Mouse (Mus musculus) erythroblast, adult 5-6 weeks (primary cell): Measurements from ENCODE around the gene Eif3c. TPM values are rescaled to one million over a fixed set of nuclear protein-coding genes. Genes with fewer than 3 reads are reported as not detected.
A peak's percentile ranks its signal among the peaks of the same experiment; 100 is the strongest.

Experiments used
- ATAC-seq: replicated peaks from 2 replicates; pipeline ENCODE4 v1.8.0; 2016; ENCODE audit warnings: moderate number of reproducible peaks, mild to moderate bottlenecking, moderate TSS enrichment, inconsistent platforms; ENCODE audit not compliant: poor library complexity, low FRiP score, severe bottlenecking
- total RNA-seq, 2 experiments: library from RNA; stranded (forward) in 1 of 2; stranded (reverse) in 1 of 2; fragments of 150-400 nt in 1 of 2; fragments of 200-764, 138-1000 nt in 1 of 2; gene quantifications; 2 replicates each; pipeline versions ENCODE4 v1.2.3 to v1.2.4; 2015 to 2017; ENCODE audit warnings: low replicate concordance in 2 of 2

Gene Eif3c
- total RNA-seq, 2 experiments from 2014 or later: 44.2 to 79.4 TPM

DNA sequence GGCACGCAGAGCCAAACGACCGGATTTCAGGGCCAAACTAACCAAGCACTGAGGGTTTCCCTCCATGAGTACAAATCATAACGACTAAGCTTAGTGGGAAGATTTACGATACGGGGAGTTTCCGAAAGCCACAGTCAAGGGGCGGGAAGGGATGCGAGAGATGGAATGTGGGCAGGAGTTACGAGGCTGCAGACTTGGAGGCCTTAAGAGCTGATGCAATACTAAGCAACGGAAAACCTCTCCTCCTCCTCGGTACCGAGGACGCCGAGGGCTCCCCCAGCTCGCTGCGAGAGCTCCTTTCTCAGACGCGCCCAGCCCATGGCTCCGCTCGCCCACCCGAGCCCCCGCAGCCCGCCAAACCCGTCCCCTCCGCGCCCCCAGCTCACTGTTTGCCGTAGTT, 518 bp downstream of the Eif3c start:
- peak; percentile 62 for ATAC-seq

DNA sequence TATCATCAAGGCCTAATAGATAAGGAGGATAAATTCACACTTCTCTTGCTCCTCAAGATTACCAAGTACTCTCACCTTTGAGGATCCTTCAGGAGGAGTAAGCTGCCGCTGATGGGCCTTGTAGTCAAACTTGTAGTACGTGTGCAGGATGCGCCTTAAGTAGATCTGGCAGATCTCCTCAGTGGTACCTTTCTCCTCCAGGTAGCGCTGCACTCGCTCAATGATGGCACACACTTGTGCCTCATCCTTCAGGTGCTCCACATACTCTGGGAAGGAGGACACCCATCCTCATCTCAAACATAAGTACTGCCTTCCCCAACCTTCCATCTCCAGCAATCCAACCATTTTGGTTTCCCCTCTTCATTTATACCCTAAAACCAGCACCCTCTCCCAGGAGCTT, 9.6 kb downstream of the Eif3c start:
- ATAC-seq: no peak

DNA sequence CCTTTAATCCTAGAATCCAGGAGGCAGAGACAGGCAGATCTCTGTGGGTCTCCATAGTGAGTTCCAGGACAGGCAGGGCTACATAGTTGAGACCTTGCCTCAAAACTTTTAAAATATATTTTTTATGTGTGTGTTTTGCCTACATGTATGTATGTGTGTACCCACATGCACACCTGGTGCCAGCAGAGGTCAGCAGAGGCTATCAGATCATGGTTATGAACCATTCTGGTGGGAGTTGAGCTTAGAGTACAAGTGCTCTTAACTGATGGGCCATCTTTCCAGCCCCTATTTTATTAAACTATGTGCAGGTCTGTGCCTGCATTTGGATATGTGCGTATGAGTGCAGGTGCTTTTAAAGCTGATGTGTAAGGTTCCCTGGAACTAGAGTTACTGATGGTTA, 11.4 kb downstream of the Eif3c start:
- no peak for ATAC-seq

- ATAC-seq: no peak
Observed at GRCm38 (mm10) chr7:126545631-126546030, 20.6 kb downstream of the Eif3c start.

DNA sequence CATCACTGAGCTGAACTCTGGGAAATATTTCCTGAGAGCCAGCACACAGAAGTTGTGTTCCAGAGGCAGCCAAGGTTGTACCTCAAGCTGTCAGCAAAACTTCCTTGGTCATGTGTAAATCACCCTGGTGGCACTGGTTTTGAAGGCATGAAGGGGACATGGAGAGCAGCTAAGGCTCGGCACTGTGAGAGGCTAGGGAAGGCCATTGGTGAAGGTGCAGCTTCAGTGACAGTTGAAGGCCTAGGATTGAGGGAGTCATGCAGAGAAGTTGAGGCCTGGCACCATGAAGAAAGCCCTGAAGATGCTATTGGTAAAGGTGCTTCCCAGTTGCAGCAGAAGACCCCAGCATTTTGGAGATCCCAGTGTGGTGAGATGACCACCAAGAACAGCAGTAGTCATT, 24.6 kb downstream of the Eif3c start:
- no peak for ATAC-seq

- ATAC-seq: 0 out of 2 replicates have a peak, but pooled peaks have one; percentile 52
Observed at GRCm38 (mm10) chr7:126537820-126538585, 28.2 kb downstream of the Eif3c start.

- ATAC-seq: no peak
Observed at GRCm38 (mm10) chr7:126536466-126536865, 29.7 kb downstream of the Eif3c start.

- no peak for ATAC-seq
Observed at GRCm38 (mm10) chr7:126535766-126536165, 30.4 kb downstream of the Eif3c start.

DNA sequence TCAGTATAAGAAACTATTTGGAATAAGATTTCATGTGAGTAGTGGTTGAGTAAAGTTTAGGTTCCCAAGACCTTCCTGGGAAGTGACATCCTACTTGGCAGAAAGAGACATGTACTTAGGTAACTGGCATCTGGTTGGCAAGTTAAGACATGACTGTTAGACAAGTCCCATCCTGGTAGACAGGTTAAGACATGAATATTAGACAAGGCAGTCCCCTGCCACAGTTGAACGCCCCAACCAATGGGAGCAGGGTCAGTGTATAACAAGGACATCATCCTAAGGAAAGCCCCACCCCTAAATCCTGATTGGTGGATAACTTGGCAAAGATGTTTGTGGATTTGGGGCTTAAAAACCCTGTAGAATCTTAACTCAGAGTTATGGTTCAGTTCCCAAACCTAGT, 32.8 kb downstream of the Eif3c start:
- no peak for ATAC-seq

DNA sequence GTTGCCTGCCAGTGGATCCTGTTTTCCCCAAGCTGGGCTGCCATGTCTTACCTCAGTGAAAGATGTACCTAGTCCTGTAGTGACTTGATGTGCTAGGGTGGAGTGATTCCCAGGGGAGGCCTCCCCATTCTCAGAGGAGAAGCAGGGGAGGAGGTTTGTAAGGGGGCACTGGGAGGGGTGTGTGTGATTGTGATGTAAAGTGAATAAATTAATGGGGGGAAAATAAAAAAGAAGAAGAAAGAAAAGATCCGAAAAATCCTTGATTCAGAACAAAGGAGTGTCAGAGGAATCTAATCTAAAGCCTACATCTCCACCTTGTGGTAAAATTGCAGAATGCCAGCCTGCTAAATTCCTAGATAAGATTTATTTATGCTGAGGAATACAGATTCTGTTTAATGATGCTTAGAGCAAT, 38.0 kb downstream of the Eif3c start:
- no peak for ATAC-seq

DNA sequence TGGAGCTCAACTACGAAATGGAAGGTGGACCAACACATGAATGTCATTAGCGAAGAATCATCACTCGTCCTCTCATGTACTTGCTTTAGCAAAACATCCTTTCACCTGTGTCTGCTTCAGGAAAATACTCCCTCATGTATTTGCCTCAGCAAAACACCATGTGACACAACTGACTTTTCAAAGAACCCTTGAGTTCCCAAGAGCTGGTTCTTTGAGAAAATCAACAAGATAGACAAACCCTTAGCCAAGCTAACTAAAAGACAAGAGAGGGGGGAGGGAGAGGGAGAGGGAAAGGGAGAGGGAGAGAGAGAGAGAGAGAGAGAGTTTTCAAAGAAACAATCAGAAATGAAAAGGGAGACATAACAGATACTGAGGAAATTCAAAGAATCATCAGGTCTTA, 42.9 kb downstream of the Eif3c start:
- ATAC-seq: no peak

DNA sequence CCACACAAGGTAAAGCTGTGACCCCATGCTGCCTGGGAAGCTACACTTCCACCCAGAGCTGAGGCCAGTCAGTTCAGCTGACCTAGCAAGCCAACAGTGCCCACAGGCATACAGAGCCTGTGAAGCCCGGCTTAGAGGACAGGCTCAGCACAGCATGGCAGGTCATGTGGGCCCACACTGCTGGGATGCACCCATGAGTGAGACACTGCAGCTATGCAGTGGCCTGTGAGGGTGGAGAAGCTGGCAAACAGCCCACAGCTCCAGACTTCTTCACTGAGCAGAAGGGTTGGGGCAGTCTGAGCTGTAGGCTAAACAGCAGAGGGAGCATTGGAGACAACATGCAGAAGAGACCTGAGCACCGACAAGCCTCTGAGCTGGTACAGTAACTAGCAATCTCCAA, 46.7 kb downstream of the Eif3c start:
- ATAC-seq: no peak

- ATAC-seq: no peak
Observed at GRCm38 (mm10) chr7:126518261-126518941, 47.8 kb downstream of the Eif3c start.

DNA sequence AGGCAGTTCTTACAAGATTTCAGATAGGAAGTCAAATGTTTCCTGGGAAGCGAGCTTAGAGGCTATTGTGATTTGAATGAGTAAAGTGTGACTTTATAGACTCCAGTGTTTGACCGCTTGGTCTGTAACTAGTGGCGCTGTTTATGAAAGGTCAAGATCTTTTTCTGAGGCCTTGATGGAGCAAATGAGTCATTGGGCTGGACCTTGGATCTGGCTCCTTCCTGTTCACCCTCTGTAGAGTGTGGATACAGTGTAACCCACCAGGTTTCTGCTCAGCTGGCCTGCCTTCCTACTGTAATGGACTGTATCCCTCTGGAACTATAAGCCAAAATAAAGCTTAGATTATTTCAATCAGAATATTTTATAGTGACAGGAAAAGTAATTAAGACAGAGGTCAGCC, 54.9 kb downstream of the Eif3c start:
- no peak for ATAC-seq

GRCm38 (mm10) chr7:126507126-126507778, 59.0 kb downstream of the Eif3c start:
- no peak for ATAC-seq

- no peak for ATAC-seq
Observed at GRCm38 (mm10) chr7:126504913-126505312, 61.3 kb downstream of the Eif3c start.

GRCm38 (mm10) chr7:126503273-126503878, 62.8 kb downstream of the Eif3c start, which contains the start of gene Atxn2l:
Gene Atxn2l (minus strand): TSS chr7:126503437.
- peak; percentile 82 for ATAC-seq

GRCm38 (mm10) chr7:126502751-126503150, 63.5 kb downstream of the Eif3c start:
- 0 out of 2 replicates have a peak, but pooled peaks have one; percentile 0 for ATAC-seq

DNA sequence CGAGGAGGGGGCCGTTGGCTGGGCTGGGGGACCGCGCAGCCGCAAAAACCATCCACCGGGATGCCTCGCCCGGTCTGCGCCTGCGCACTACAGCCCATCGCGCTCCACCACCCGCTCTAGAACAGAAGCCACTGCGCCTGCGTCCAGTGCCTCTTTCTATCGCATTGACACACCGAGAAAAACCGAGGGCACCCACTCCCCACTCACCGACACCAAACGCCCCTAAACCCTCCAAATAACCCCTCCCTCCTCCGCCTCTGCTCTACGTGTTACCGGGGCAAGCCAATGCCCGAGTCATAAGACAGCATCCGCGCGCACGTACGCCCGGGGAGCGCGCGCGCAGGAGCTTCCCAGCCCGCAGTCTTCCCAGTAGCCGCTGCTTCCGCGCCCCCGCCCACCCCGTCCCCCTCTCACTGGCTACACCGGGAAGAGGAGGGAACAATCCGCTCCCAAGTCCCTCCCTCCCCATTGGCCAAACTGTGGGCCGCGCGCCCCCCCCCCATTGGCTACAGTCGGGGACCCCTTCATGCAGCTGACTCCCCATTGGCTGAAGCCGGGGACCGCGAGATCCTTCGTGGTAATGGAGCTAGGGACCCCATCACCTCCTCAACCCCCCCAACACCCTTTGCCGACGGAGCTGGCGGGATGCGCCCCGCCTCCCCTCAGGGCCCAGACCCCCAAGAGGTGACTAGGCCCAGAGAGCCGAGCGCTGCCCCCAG, 64.0 kb downstream of the Eif3c start:
- ATAC-seq: peak; percentile 81

GRCm38 (mm10) chr7:126501684-126502022, 64.6 kb downstream of the Eif3c start:
- ATAC-seq: peak; percentile 34
